9 mouse cellular contexts compared by ENCODE assay signal in genomic region chr1:170997756-170998655, GRCm38 (mm10). TPM values are rescaled to one million over a fixed set of nuclear protein-coding genes. Genes with fewer than 3 reads are reported as not detected.
DNase-seq lines count a peak whose midpoint lies in the region; ATAC-seq lines count a peak whose summit lies in the region.
"Had no signal": no experiment of that assay in that cellular context is flagged by ENCODE, and none has a peak within 500 bp of the region (broad histone marks: within the 10 kb centered on the region; RNA-seq: fewer than 3 reads in every experiment).

No protein-coding gene starts in this region.

- peak overlapping the region; percentile 30; the same call in 1 of the 2 replicates for H3K4me2 ChIP-seq in hindbrain, embryonic 12.5 days (replicated peaks)

- WGBS in hindbrain, embryonic 12.5 days = 66% methylated on average over 21 of the region's 21 CpGs
- 2% methylated on average over 20 of the region's 21 CpGs for WGBS in macrophage (ENCODE audit: missing documents)

- H3K9me3 ChIP-seq in hindbrain, embryonic 12.5 days (replicated peaks) = no peaks in the 10 kb centered on the region
- H3K9me3 ChIP-seq: G1E had no signal

- ATAC-seq in hindbrain, embryonic 12.5 days (ENCODE audit: low FRiP score) = no peak

- no peak overlapping the region for H3K9ac ChIP-seq in hindbrain, embryonic 12.5 days

- no peak overlapping the region for H3K27ac ChIP-seq in hindbrain, embryonic 12.5 days
- peak overlapping the region; percentile 99 for H3K27ac ChIP-seq in macrophage

- DNase-seq in cerebellum, adult 9-11 months = peak; percentile 13
- DNase-seq in cerebellum, adult 11-12 months = no peak
- DNase-seq in ZHBTc4 (ENCODE audit: low read depth, low spot score) = peak; percentile 49
- DNase-seq in frontal cortex, adult 2 months (ENCODE audit: extremely low spot score in 1 of 2, low spot score in 1 of 2) = peak; percentile 58 to 79
- peak; percentile 51 to 79 for DNase-seq in left cerebral cortex, adult 9 months (ENCODE audit: low spot score in 2 of 2)
- DNase-seq in skeletal muscle tissue, adult 2 months (ENCODE audit: low read depth, low spot score) = peak; percentile 58

- no peaks in the 10 kb centered on the region; the same call in 1 of the 2 replicates for H3K27me3 ChIP-seq in hindbrain, embryonic 12.5 days

- H3K36me3 ChIP-seq in hindbrain, embryonic 12.5 days = no peaks in the 10 kb centered on the region
- no peaks in the 10 kb centered on the region for H3K36me3 ChIP-seq in macrophage (ENCODE audit: inconsistent target)
- H3K36me3 ChIP-seq: G1E had no signal

- H3K4me1 ChIP-seq in hindbrain, embryonic 12.5 days = no peaks in the 10 kb centered on the region

- no peaks in the 10 kb centered on the region for H3K79me2 ChIP-seq in macrophage (ENCODE audit: inconsistent target)

- no peak overlapping the region for H3K4me3 ChIP-seq in hindbrain, embryonic 12.5 days
- H3K4me3 ChIP-seq in macrophage (ENCODE audit: inconsistent target) = peak overlapping the region; percentile 6; the same call in 1 of the 2 replicates

RNA-seq across cellular contexts. Expression of gene Fcgr4, which starts 20.7 kb away (rescaled TPM):
- 0.23 and 0.64 TPM in 2 replicates for polyA plus RNA-seq in frontal cortex, adult 2 months (2012; rRNA removed)
- polyA plus RNA-seq in hindbrain, embryonic 12.5 days (2016; fragmentation: Nextera tagmentation; extraction: Ambion mirVana) = 0.25 and 0.45 TPM in 2 replicates
- total RNA-seq in macrophage (2018; cell fraction: chromatin; rRNA removed) = 10 to 100 TPM in 18 of 26 experiments, 1 to 10 TPM in 8; 2.8 to 51.5 (median 15.7) TPM
- 100 to 1,000 TPM; 164 to 540 (median 249) TPM for total RNA-seq in macrophage (2018; cell fraction: cytosol; rRNA removed)
- 100 to 1,000 TPM in 12 of 26 experiments, 10 to 100 TPM in 14; 45.3 to 292 (median 97.1) TPM for total RNA-seq in macrophage (2018; cell fraction: nucleus; rRNA removed)
- 192 to 337 TPM (median 269 TPM) in 3 replicates for polyA plus RNA-seq in macrophage (2018)

RNA-seq across cellular contexts. Expression of gene Fcgr2b, which starts 21.7 kb away (rescaled TPM):
- 7.0 and 8.1 TPM in 2 replicates for polyA plus RNA-seq in frontal cortex, adult 2 months (2012; rRNA removed)
- 0.43 and 0.49 TPM in 2 replicates for polyA plus RNA-seq in hindbrain, embryonic 12.5 days (2016; fragmentation: Nextera tagmentation; extraction: Ambion mirVana)
- total RNA-seq in macrophage (2018; cell fraction: chromatin; rRNA removed) = 1,000 to 10,000 TPM in 14 of 26 experiments, 100 to 1,000 TPM in 12; 552 to 2,008 (median 1,011) TPM
- total RNA-seq in macrophage (2018; cell fraction: cytosol; rRNA removed) = 100 to 1,000 TPM; 224 to 730 (median 474) TPM
- total RNA-seq in macrophage (2018; cell fraction: nucleus; rRNA removed) = 1,000 to 10,000 TPM in 21 of 26 experiments, 100 to 1,000 TPM in 5; 780 to 1,818 (median 1,207) TPM
- polyA plus RNA-seq in macrophage (2018) = 372 to 843 TPM (median 791 TPM) in 3 replicates

Comparison
In these comparisons a context has a peak if more than half of its experiments do, and no peak if none do; other contexts are left out.
1. RNA of gene Fcgr4, which starts 20.7 kb away (polyA plus RNA-seq): 192 to 337 TPM in macrophage; 0.23 to 0.64 TPM in frontal cortex, adult 2 months and 0.25 to 0.45 TPM in hindbrain, embryonic 12.5 days; every median in the first group is over 100 times any median in the second.
2. RNA of gene Fcgr2b, which starts 21.7 kb away (polyA plus RNA-seq): 372 to 843 TPM in macrophage; 7.0 to 8.1 TPM in frontal cortex, adult 2 months and 0.43 to 0.49 TPM in hindbrain, embryonic 12.5 days; every median in the first group is over 10 times any median in the second.